Mouse (Mus musculus): ENCODE measurements around the gene Ndel1. TPM values are rescaled to one million over a fixed set of nuclear protein-coding genes. Genes with fewer than 3 reads are reported as not detected.

The Ndel1 gene
- total and polyA plus RNA-seq, 2 experiments, result 33.8 to 41.3 TPM

- no peaks in the 10 kb centered on the region for H3K79me2 ChIP-seq (ENCODE audit: control insufficient read depth, insufficient read depth, low read length)
- H3K27ac ChIP-seq (replicated peaks; ENCODE audit: insufficient read depth, low read depth, low read length), result 0 out of 2 replicates have a peak overlapping the region, but pooled peaks have one; percentile 16
- H3K27me3 ChIP-seq (ENCODE audit: control insufficient read depth, insufficient read depth, low read length), result no peaks in the 10 kb centered on the region
- no peak for DNase-seq (ENCODE audit: extremely low read depth, low read depth, low spot score)
- WGBS, result 71% methylated on average over 4 of the region's 4 CpGs
- no peak overlapping the region for H3K4me3 ChIP-seq (ENCODE audit: insufficient read depth, low read depth, low read length)
- no peak for TF ChIP-seq CTCF (IDR thresholded peaks at IDR 0.05; ENCODE audit: low read depth, low read length)
- no peak for TF ChIP-seq POLR2A (IDR thresholded peaks at IDR 0.05; ENCODE audit: extremely low read depth, insufficient read depth, low read length)
- no peak overlapping the region for H3K9ac ChIP-seq (ENCODE audit: low read depth, low read length)
- H3K36me3 ChIP-seq (ENCODE audit: control insufficient read depth, insufficient read depth, low read length), result no peaks in the 10 kb centered on the region
- peaks cover 9% of the 10 kb centered on the region for H3K4me1 ChIP-seq (ENCODE audit: control insufficient read depth, insufficient read depth, low read length)
Observed at GRCm38 (mm10) chr11:68863631-68864091, 8.0 kb downstream of the Ndel1 start.

- peak; percentile 73 for DNase-seq (ENCODE audit: extremely low read depth, low read depth, low spot score)
- H3K36me3 ChIP-seq (ENCODE audit: control insufficient read depth, insufficient read depth, low read length), result no peaks in the 10 kb centered on the region
- TF ChIP-seq CTCF (IDR thresholded peaks at IDR 0.05; ENCODE audit: low read depth, low read length) (no peak), POLR2A (IDR thresholded peaks at IDR 0.05; ENCODE audit: extremely low read depth, insufficient read depth, low read length) (no peak)
- peaks cover 10% of the 10 kb centered on the region for H3K4me1 ChIP-seq (ENCODE audit: control insufficient read depth, insufficient read depth, low read length)
- no peaks in the 10 kb centered on the region for H3K79me2 ChIP-seq (ENCODE audit: control insufficient read depth, insufficient read depth, low read length)
- no peaks in the 10 kb centered on the region for H3K27me3 ChIP-seq (ENCODE audit: control insufficient read depth, insufficient read depth, low read length)
- H3K4me3 ChIP-seq (ENCODE audit: insufficient read depth, low read depth, low read length), result no peak overlapping the region
- H3K27ac ChIP-seq (replicated peaks; ENCODE audit: insufficient read depth, low read depth, low read length), result no peak overlapping the region
- WGBS, result 66% methylated on average over 2 of the region's 2 CpGs
- H3K9ac ChIP-seq (ENCODE audit: low read depth, low read length), result no peak overlapping the region
Observed at GRCm38 (mm10) chr11:68862260-68862659, 9.4 kb downstream of the Ndel1 start.

GRCm38 (mm10) chr11:68859943-68860593 is 11.6 kb downstream of the Ndel1 start:
- 50% methylated on average over 8 of the region's 8 CpGs for WGBS
- no peak for TF ChIP-seq CTCF (IDR thresholded peaks at IDR 0.05; ENCODE audit: low read depth, low read length)
- no peak for TF ChIP-seq POLR2A (IDR thresholded peaks at IDR 0.05; ENCODE audit: extremely low read depth, insufficient read depth, low read length)
- H3K27me3 ChIP-seq (ENCODE audit: control insufficient read depth, insufficient read depth, low read length), result no peaks in the 10 kb centered on the region
- no peak overlapping the region for H3K9ac ChIP-seq (ENCODE audit: low read depth, low read length)
- peak; percentile 51 for DNase-seq (ENCODE audit: extremely low read depth, low read depth, low spot score)
- H3K36me3 ChIP-seq (ENCODE audit: control insufficient read depth, insufficient read depth, low read length), result no peaks in the 10 kb centered on the region
- no peak overlapping the region for H3K27ac ChIP-seq (replicated peaks; ENCODE audit: insufficient read depth, low read depth, low read length)
- H3K79me2 ChIP-seq (ENCODE audit: control insufficient read depth, insufficient read depth, low read length), result no peaks in the 10 kb centered on the region
- H3K4me1 ChIP-seq (ENCODE audit: control insufficient read depth, insufficient read depth, low read length), result peaks cover 6% of the 10 kb centered on the region
- H3K4me3 ChIP-seq (ENCODE audit: insufficient read depth, low read depth, low read length), result no peak overlapping the region

- Histone ChIP-seq H3K4me3 (ENCODE audit: insufficient read depth, low read depth, low read length) (no peak overlapping the region), H3K27me3 (ENCODE audit: control insufficient read depth, insufficient read depth, low read length) (no peaks in the 10 kb centered on the region), H3K27ac (replicated peaks; ENCODE audit: insufficient read depth, low read depth, low read length) (no peak overlapping the region), H3K4me1 (ENCODE audit: control insufficient read depth, insufficient read depth, low read length) (peaks cover 16% of the 10 kb centered on the region), H3K9ac (ENCODE audit: low read depth, low read length) (no peak overlapping the region), H3K36me3 (ENCODE audit: control insufficient read depth, insufficient read depth, low read length) (no peaks in the 10 kb centered on the region), H3K79me2 (ENCODE audit: control insufficient read depth, insufficient read depth, low read length) (no peaks in the 10 kb centered on the region)
- WGBS, result 46% methylated on average over 3 of the region's 3 CpGs
- peak; percentile 85 for DNase-seq (ENCODE audit: extremely low read depth, low read depth, low spot score)
- TF ChIP-seq POLR2A (IDR thresholded peaks at IDR 0.05; ENCODE audit: extremely low read depth, insufficient read depth, low read length), result no peak
- no peak for TF ChIP-seq CTCF (IDR thresholded peaks at IDR 0.05; ENCODE audit: low read depth, low read length)
Observed at GRCm38 (mm10) chr11:68857329-68857728, 14.3 kb downstream of the Ndel1 start.

GRCm38 (mm10) chr11:68854621-68855020 is 17.0 kb downstream of the Ndel1 start:
- DNase-seq (ENCODE audit: extremely low read depth, low read depth, low spot score), result peak; percentile 73
- Histone ChIP-seq H3K27me3 (ENCODE audit: control insufficient read depth, insufficient read depth, low read length) (no peaks in the 10 kb centered on the region), H3K4me3 (ENCODE audit: insufficient read depth, low read depth, low read length) (no peak overlapping the region), H3K9ac (ENCODE audit: low read depth, low read length) (no peak overlapping the region), H3K4me1 (ENCODE audit: control insufficient read depth, insufficient read depth, low read length) (peaks cover 24% of the 10 kb centered on the region), H3K79me2 (ENCODE audit: control insufficient read depth, insufficient read depth, low read length) (peaks cover 11% of the 10 kb centered on the region; the same call in 1 of the 2 replicates), H3K27ac (replicated peaks; ENCODE audit: insufficient read depth, low read depth, low read length) (peak overlapping the region; percentile 82), H3K36me3 (ENCODE audit: control insufficient read depth, insufficient read depth, low read length) (no peaks in the 10 kb centered on the region)
- 34% methylated on average over 3 of the region's 3 CpGs for WGBS
- TF ChIP-seq CTCF (IDR thresholded peaks at IDR 0.05; ENCODE audit: low read depth, low read length) (no peak), POLR2A (IDR thresholded peaks at IDR 0.05; ENCODE audit: extremely low read depth, insufficient read depth, low read length) (no peak)
